Mouse (Mus musculus) stomach, postnatal 0 days (tissue): ENCODE data around the gene Gm3500. TPM values are rescaled to one million over a fixed set of nuclear protein-coding genes. Genes with fewer than 3 reads are reported as not detected.
"Not testable (repeated sequence)": the region's sequence is repeated elsewhere in the genome, so short reads cannot be mapped to it uniquely, and the experiment has no call there.

ENCODE experiments used
- ATAC-seq: fragments of 200-750 bp; cut with Nextera tagmentation; 2 replicates; pipeline ENCODE4 v1.8.0; 2017; ENCODE audit not compliant: low FRiP score, low TSS enrichment
- DNase-seq: peaks from one replicate; pipeline ENCODE4 v3.0.0-alpha.2; 2016; ENCODE audit warnings: low spot score
- H3K27ac ChIP-seq: fragments of 300-500 bp; sonication (generic); replicated peaks from 2 replicates; pipeline ENCODE4 v1.5.1; 2014; ENCODE audit warnings: mild to moderate bottlenecking, control low read depth
- H3K27me3 ChIP-seq: fragments of 300-500 bp; sonication (generic); 2 replicates; pipeline ENCODE4 v1.6.1; 2014; ENCODE audit warnings: low read length; ENCODE audit not compliant: control insufficient read depth, insufficient read depth
- H3K36me3 ChIP-seq: fragments of 300-500 bp; sonication (generic); 2 replicates; pipeline ENCODE4 v1.6.1; 2014; ENCODE audit warnings: low read length, mixed read lengths; ENCODE audit not compliant: control insufficient read depth, insufficient read depth
- H3K4me1 ChIP-seq: fragments of 300-500 bp; sonication (generic); replicated peaks from 2 replicates; pipeline ENCODE4 v1.6.1; 2014; ENCODE audit warnings: antibody characterized with exemption; ENCODE audit not compliant: control insufficient read depth, insufficient read depth
- H3K4me2 ChIP-seq: fragments of 300-500 bp; sonication (generic); replicated peaks from 2 replicates; pipeline ENCODE4 v1.6.1; 2014; ENCODE audit warnings: low read depth, mild to moderate bottlenecking, control low read depth, moderate library complexity
- H3K4me3 ChIP-seq: fragments of 300-500 bp; sonication (generic); 2 replicates; pipeline ENCODE4 v1.5.1; 2014; ENCODE audit warnings: low read depth, low read length, control low read depth
- H3K9ac ChIP-seq: fragments of 300-500 bp; sonication (generic); 2 replicates; pipeline ENCODE4 v1.6.1; 2014; ENCODE audit warnings: mild to moderate bottlenecking, low read length, control low read depth, mixed read lengths
- H3K9me3 ChIP-seq: fragments of 300-500 bp; sonication (generic); 2 replicates; pipeline ENCODE4 v1.6.1; 2016; ENCODE audit warnings: low read length; ENCODE audit not compliant: control insufficient read depth
- WGBS: fragments of 180-500 bp; shearing (Covaris S2); extraction: QIAGEN DNeasy Blood & Tissue Kit; methylation state at CpG from one replicate; pipeline ENCODE4 v1.1.7; 2014; 5-methylcytosine and 5-hydroxymethylcytosine counted together
- polyA plus RNA-seq: library from polyadenylated mRNA; unstranded; fragments of >200 nt; fragmentation: Nextera tagmentation; extraction: Ambion mirVana; gene quantifications from 2 replicates; pipeline ENCODE4 v1.2.1, GENCODE M21; 2015

The Gm3500 gene
- polyA plus RNA-seq = 0.16 TPM in 1 of 2 replicates, not detected in the other

DNA sequence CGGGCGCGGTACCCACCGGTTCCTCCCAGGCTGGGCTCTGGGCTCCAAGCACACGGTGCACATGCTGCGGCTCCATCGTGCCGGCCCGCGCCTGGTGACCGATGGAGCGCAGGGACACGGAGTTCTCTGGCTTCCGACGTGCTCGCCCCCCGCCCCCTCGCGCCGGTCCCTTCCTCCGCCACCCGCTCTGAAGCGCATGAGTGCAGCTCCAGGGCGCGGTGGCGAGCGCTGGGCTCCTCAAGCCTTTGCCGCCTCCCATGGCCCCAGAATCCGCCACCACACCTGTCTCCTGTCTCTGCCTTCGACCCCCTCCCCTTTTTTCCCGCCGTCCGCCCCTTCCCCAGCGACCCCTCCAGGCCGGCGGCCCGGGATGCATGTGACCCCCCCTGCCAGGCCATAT lies at the start of gene Gm3500:
Gm3500 (minus strand) TSS at position 101 of the 400 bp plus-strand sequence.
- not testable (repeated sequence) for ATAC-seq, H3K4me1 ChIP-seq, H3K4me2 ChIP-seq, H3K27ac ChIP-seq, H3K9me3 ChIP-seq, H3K9ac ChIP-seq, DNase-seq, H3K4me3 ChIP-seq, H3K27me3 ChIP-seq, H3K36me3 ChIP-seq
- no CpG with 5 or more reads among the region's 37 CpGs for WGBS

DNA sequence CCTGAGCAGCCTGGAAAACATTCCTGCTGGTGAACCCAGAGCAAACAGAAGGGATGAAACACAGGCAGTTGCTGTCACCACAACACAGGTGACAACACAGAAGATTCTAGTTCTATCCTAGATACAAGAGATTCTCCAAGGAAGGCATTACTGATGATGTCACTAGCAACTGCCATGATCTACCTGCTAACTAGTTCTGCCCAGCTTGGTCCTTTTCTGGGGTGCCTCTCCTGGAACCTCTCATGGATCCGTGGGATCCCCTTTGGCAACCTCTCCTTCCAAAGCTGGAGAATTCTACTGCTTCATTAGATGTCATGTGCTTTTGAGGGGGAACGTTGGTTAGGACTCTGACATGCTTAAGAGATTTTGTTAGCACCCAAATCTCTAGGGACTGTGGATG lies 54.0 kb downstream of the Gm3500 start, which contains the start of gene Gm3542:
Gm3542 (minus strand) TSS at position 101 of the 400 bp plus-strand sequence.
- not testable (repeated sequence) for H3K36me3 ChIP-seq, H3K4me2 ChIP-seq, H3K4me1 ChIP-seq, H3K4me3 ChIP-seq, H3K9ac ChIP-seq, H3K27me3 ChIP-seq, ATAC-seq, H3K9me3 ChIP-seq, H3K27ac ChIP-seq, DNase-seq
- WGBS = no CpG with 5 or more reads among the region's 2 CpGs

Other genes starting within 250 kb of the Gm3500 start
- not detected in 2 replicates for gene Gm3317, start 224.5 kb downstream of the Gm3500 start, polyA plus RNA-seq
- gene Gm8271, start 203.3 kb downstream of the Gm3500 start, polyA plus RNA-seq = not detected in 2 replicates
- gene Gm3526, start 128.5 kb downstream of the Gm3500 start, polyA plus RNA-seq = not detected in 2 replicates
- gene Gm3542, start 54.1 kb downstream of the Gm3500 start, polyA plus RNA-seq = not detected in 2 replicates
- 0.34 and 0.50 TPM in 2 replicates for gene Gm3194, start 66.4 kb upstream of the Gm3500 start, polyA plus RNA-seq
- gene Gm8246, start 88.8 kb upstream of the Gm3500 start, polyA plus RNA-seq = not detected in 2 replicates
- gene Gm3187, start 95.2 kb upstream of the Gm3500 start, polyA plus RNA-seq = not detected in 2 replicates
- gene Gm3488, start 112.6 kb upstream of the Gm3500 start, polyA plus RNA-seq = 0.35 and 0.36 TPM in 2 replicates
- gene Gm3532, start 149.4 kb upstream of the Gm3500 start, polyA plus RNA-seq = not detected in 2 replicates
- gene Gm8265, start 244.0 kb upstream of the Gm3500 start, polyA plus RNA-seq = not detected in 2 replicates